Mouse (Mus musculus): Measurements from ENCODE around the gene D430041D05Rik.

Gene D430041D05Rik

DNA sequence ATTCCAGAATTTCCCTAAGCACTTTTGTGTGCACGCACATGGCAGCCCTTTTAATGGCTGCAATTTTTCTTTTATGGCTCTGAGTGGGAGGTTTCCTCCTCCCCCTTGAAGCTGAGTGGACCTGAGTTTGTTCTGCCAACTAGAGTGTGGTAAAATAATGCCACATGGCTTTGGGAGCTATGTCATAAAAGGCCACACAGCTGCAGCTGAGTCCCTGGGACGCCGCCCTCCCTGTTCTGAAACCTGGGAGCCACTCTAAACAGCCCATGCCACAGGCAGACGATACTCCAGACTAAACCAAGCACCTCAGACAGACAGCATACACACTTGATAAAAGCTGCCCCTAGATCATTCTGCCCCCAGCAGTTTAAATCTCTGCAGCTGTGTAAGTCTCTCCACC is 143.8 kb downstream of the D430041D05Rik start:
- no peak for DNase-seq (ENCODE audit: low spot score)

DNA sequence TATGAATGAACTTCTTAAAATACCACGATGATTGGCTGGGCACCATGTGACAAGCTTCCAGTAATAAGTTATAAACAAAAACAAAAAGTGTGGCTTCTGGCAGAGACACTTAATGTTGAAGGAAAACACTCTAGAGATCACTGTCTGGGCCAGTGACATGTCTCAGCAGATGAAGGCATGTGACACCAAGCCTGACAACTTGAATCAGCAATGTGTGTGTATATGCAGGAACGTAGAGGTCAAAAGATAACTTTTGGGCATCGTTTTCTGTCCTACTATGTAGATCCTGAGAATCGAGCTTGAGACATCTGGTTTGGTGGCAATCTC is 149.1 kb downstream of the D430041D05Rik start:
- DNase-seq (ENCODE audit: low spot score) = no peak

DNA sequence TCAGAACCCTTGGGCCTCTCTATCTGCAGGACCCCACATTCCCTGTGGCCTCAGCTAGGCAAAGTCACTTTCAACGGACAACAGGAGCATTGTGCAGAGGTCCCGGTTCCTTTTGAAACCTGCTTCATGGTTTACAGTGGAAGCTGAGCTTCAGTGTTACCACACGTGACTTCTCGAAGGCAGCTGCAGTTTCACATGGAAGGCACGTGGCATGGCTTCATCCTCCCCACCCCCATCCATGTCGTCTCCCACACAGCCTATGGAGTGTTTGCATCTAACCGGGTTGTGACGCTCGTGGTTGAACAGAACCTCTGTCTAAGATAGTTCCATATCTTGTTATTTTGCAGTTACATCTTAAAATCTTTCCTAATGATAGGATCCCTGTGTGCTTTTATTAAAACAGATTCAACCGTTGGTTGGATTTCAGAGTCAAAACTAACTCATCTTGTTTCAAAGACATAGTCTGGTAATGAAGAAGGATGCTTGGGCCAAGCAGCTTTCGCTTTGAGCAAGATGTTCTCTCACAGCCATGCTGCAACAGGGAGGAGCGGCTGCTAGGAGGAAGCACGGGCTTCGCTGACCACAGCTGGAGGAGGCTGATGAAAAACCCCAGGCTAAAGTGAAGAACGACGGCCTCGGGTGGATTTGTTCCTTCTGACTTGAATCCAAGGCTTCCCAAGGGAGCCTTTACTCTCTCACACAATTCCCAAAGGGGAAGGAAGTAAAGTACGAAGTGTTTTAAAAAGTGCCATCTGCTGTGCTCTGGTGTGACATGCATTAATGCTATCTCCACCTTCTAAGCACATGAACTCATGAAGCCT is 149.7 kb downstream of the D430041D05Rik start:
- DNase-seq (ENCODE audit: low spot score) = no peak

DNA sequence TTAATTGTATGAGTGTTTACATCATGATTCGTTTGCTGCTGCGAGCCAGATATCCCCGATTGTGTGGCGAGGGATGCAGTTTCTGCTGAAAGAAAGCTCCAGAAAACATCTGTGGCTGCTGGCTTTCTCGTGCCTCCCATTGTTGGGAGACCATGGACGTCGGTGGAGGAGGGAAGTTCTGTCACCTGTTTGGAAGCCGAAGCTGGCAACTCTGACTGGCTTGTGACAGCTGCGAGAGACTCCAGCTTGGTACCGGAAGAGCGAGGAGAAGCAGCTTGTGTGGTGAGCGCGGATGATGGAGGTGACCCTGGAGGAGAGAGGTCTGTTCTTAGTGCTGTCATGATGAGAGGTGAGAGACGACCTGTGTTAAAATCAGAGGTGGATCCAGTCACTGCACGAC is 154.2 kb downstream of the D430041D05Rik start:
- no peak for DNase-seq (ENCODE audit: low spot score)

DNA sequence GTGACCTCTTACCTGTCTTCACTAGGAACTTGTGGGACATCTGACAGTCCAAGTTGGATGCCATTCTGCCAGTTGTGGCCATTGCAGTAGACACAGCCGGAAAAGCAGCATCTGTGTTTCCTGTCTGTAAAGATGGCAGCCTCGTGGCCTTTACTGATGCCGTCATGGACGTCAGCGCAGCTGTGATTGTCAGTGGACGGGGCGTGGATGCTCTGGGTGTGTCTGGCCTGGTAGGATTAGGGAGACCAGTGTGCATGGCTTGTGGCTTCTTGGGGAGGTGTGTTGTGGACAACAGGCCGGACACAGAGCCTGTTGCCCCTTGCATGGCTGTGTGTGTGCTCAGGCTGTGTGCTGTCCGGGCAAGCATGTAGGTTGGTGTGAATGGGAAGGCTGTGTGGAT is 155.9 kb downstream of the D430041D05Rik start:
- no peak for DNase-seq (ENCODE audit: low spot score)

DNA sequence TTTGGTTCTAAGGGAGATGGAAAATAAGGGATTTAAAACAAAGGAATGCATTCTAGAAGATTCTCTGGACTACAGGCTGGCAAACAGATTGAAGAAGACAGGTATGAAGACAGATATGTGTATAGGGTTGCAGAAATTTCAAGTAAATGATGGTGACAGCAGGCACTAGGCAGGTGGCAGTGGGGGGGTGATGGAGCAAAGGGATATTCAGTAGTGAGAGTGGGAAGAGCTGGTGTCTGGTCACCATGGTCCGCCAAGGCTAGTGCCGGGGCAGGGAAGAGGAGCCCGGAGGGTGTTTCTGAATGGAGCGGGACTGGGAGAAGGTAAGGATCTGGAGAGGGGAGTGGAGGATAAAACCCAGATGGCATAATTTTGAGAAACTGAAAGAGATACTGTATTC is 157.5 kb downstream of the D430041D05Rik start:
- no peak for DNase-seq (ENCODE audit: low spot score)

DNA sequence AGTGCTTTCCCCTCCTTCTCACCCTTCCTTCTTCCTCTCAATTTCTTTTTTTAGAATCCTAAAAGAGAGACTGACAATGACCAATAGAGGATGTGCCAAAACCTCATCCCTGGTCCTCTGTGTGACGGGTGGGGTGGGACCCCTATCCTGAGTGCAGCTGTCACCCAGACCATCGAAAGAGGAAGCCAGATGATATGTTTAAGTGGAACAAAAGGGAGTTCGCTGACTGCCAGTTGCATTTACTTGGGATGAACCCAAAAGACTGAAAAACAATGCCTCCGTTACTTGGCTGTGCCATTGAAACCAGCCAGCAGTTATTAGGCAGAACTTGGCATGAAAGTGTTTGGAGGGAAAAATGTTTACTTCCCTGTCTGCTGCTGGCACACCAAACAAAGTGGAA is 159.2 kb downstream of the D430041D05Rik start:
- no peak for DNase-seq (ENCODE audit: low spot score)

DNA sequence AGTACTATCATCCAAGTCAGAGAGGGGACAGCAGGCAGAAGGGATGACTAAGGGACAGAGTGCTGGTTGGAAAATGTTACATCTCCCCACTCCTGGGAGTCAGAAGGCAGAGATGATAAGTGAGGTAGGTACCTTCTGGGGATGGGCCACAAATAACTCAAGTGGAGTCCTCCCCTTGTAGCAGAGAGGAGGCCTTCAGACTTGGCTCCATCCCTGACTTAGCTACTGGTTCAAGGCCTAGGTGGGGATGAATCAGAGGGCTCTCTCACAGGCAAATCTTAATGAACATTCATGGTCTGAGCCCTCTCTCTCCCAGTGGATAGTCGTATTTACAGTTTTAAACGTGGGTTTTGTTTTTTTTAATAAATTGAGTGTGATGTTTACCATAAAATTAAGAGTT is 161.0 kb downstream of the D430041D05Rik start:
- no peak for DNase-seq (ENCODE audit: low spot score)

DNA sequence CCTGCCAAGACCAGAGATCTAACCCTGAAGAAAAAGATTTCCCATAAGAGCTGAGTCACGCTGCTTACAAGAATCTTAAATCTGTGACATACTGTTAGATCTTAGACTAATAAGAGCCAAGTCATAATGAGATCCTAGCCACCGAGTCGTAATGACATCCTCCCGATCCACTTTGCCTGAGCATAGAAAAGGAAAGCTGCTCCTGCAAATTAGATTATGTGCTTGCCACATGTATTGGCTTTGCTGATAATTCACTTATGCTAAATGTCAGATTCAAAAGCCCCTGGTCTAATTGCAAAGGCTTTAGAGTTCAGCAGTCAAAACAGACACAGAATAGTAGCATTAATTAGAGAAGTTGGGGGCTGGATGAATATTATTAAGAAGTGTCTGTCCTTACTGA is 164.0 kb downstream of the D430041D05Rik start:
- DNase-seq (ENCODE audit: low spot score) = no peak

DNA sequence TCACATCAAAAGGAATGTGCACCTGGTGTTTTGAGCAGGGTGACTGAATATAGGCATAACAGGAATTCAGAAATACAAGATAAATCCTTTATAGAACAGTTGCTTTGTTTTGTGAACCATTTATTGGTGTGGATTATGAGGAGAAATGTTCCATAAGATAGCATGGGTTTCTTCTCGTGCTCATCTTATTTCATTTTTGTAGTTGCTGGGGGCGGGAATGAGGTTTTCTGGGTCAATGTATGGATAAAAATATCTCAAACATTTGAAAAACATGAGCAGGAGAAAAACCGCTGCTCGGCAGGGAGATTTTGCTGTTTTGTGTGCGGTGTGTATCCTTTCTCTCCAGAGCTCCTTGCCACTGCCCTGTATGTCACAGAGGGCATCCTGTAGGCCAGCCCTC is 168.8 kb downstream of the D430041D05Rik start:
- DNase-seq (ENCODE audit: low spot score) = no peak

DNA sequence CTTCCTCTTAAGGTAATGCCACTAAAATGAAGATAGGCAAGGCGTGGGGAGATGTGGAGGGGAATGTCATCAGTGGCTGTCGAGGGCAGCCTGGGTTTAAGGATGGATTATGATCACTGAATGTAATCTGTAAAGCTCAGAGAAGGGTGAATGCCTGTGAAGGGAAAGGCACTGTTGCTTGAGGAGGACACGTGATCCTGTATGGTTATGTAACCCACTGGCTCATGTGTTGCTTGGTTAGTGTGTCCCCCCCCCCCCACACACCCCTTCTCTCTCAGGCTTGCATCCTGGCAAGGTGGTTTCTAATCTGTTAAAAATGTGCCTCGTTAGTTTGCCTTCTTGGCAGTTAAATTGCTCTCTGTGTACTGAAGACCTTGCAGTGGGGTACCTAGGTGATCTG is 173.7 kb downstream of the D430041D05Rik start:
- DNase-seq (ENCODE audit: low spot score) = no peak

DNA sequence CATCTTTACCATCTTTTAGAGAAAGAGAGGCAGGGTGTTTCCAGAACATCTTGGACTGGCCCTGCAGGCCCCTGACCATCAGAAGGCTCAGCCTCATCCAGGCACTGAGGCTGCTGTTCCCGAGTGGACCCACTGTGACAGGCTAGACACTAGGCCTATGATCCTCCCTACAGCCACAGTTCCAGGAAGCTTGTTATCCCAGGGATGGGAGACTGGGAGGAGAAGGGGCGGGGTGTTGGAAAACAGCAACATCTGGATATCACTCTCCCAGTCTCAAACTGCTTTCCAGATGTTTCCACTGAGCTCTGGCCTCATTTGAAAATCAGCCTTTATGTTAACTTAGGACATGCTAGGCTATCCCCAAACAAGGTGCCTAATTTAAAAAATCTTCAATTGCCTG is 180.4 kb downstream of the D430041D05Rik start:
- no peak for DNase-seq (ENCODE audit: low spot score)

DNA sequence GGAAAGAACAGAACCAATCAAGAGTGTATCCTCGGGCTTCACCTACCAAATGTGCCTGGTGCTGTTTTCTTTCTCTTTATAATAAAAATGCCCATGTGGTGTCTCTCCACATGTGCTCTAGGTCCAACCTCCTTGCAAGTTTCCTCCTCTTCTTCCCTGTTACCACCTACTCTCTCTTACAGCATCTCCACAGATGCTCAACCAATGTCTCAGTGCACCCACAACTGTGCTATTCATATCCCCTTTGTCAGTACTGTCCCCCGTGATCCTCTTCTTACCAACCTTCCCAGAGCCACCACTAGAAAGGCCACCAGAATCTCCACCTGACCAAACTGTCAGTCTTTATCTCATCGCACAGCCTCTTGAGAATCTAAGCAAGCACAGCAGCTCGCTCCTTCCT is 184.8 kb downstream of the D430041D05Rik start:
- no peak for DNase-seq (ENCODE audit: low spot score)

DNA sequence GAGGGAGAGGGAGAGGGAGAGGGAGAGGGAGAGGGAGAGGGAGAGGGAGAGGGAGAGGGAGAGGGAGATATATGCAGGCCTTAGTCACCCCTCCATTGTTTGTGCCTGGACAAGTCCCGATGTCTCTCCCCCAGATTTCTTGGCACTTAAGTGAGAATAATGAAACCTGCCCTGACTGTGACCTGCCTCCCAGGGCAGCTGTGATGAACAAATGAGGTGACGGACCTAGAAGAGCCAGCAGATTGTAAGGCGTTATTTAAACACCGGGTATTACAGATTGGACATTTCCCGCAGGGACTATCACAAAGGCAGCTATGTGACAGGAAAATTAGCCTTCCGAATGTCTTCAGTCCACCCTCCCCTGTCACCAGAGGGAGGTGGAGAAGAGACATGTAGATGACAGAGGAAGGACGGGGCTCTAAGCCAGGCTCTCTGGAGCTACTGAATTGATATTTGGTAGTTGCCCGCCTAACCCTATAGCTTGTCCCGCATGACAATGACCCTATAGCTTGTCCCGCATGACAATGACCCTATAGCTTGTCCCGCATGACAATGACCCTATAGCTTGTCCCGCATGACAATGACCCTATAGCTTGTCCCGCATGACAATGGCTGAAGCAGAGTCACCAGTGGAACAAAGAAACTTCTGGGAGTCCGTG is 191.0 kb downstream of the D430041D05Rik start:
- no peak for DNase-seq (ENCODE audit: low spot score)

DNA sequence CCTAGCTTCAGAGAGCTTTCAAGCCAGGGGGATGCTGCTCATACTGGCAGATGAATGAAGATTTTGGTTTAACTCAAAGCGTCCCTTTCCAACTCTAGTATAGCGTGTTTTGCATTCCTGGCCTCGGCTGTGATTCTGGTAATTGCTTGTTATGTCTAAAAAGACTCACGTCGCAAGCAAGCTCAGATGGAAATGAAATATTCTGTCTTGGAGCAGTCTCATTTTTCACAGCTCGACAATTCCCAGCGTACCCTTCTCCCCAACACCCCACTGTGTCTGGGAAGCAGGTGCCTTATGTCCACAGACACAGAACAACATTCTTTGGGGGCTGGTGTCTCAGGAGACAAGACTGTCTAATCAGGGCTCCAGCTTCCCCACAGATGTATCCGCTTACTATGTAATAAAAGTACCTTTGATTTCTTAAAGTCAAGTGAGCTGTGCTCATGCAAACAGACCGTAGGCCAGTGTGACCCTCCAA is 192.2 kb downstream of the D430041D05Rik start:
- DNase-seq (ENCODE audit: low spot score) = no peak

DNA sequence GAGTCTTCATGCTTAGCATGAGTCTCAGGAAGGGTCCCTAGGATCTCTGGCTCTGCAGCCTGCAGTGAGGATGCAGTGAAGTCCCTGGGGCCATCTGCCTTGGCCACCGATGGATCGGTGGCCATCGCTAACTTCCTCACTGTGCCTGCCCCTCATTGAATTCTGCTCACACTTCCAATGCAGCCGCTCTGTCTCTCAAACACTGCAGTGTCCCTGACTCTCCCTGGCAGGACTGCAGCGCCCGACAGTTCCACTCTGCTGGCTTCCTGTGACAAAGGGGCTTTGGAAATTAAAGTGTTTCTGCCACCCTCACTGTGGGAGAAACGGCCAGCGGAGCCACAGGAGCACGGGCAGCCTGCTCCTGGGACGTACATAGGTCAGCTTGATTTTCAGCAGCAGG is 192.7 kb downstream of the D430041D05Rik start:
- no peak for DNase-seq (ENCODE audit: low spot score)

DNA sequence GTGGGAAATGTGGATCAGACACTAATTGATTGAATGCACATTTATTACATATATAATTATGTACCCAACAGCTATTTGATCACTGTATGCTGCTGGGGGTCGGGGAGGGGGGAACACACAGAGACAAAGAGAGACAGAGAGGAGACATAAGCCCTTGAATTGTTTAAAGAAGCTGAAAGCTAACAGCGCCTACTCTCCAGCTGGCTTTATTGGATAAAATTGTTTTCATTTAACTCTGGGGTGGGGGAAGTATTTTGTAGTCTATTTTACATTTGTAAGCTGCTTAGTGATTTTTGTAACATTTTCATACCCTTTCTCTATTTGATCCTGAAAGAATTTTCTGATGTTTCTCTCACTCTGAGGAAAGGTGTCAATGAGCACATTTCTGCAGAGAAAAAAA is 201.4 kb downstream of the D430041D05Rik start:
- DNase-seq (ENCODE audit: low spot score) = no peak

DNA sequence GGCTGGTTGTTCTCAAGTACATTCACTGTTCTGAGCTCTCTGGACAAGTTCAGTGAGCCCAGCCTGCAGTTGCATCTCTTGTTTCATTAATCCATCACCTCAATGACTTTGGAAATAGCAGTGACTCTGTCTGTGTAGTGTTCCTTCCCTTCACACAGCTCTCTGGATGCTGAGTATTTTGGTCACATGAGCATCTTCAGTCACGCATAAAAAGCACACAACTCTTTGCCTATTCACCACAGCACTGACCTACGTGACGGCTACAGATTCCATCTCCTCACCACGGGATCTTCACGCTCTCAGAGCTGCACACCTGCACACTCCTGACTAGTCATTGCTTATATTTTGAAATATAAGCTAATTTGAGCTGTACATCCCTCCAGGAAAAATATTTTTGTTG is 202.4 kb downstream of the D430041D05Rik start:
- DNase-seq (ENCODE audit: low spot score) = no peak

DNA sequence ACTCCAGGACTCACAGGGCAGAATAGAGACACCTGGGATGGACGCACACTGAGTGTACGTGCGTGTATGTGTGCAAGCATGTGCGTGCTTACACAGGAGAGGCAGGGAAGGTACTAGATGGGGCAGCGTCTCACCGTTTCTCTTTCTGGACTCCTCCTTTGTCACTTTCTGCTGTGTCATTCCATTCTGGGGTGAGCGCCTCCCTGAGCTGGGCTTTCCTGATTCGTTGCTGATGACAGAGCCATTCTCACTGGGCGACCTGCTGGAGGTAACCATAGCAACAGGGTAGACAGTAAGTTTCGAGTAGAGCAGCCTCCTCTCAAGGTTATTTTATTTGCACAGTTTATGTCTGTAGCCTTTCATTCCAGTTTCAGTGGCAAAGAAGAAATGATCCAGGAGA is 202.9 kb downstream of the D430041D05Rik start:
- DNase-seq (ENCODE audit: low spot score) = no peak

DNA sequence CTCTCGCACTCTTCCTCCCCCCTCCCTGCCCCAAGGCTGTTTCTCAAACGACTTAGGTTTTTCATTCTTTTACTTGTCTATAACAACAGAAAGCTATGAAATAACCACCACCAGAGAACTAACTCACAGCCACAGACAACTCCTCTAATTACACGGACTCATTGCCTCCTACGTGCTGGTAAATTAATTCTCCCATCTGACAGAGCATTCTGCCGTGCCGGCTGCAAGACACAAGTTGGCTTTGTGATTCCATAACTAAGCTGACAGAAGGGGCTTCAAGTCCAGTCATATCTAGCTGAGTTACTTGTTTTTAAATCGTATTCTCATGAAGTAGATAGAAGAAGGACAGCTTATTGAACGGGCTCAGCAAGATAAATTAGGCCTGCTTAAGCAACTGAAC is 205.2 kb downstream of the D430041D05Rik start:
- DNase-seq (ENCODE audit: low spot score) = no peak

DNA sequence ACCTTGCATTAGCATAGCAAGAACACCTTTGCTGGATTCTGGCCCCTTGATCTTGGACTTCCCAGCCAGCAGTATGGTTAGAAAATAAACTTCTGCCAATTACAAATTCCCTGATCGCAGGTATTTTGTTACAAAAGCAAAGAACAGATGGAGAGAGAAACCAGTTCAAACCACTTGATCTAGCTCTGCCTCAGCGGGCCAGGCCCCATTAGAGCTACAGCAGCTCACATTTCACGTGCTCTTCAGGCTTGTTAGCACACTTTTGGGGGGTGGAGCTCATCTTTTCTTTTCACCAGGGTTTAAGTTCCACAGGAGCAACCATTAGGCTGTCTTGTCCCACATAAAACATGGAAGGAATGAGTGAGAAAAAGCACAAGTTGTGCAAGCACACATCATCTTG is 210.6 kb downstream of the D430041D05Rik start:
- DNase-seq (ENCODE audit: low spot score) = no peak

DNA sequence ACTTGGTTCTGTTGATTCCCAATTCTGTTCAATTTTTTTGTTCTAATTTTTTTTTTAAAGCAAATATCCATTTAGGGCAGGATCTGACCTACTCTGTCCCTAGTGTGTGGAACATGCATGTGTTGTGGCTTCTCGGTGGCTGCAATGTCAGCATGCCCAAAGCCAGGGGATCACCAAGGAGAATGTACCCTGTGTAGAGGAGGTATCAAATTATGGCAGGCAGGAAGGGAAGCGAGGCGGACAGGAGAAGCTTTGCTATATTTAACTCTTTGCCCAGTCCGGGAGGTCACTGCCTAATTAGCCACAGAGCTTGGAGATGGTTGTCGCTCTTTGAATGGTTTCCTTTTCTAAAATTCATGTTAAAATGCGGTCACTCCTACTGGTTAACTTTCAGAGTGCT is 212.6 kb downstream of the D430041D05Rik start:
- no peak for DNase-seq (ENCODE audit: low spot score)

DNA sequence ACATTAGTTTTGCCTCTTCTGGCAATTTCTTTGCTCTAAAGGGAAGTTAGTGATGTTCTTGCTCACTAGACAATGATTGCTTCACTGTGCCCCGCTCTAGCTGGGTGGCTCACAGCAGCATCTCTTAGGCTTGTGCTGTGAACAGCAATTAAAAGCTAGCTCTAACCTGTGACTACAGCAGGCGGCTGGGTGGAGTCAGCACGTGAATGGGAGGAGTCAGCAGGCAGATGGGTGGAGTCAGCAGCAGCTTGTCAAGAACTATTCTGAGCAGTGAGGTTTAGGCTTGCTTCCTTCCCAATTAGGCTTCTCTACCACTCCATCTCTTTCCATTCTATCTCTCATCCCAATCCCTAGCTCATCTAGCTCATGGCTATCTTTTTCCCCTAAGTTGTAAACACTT is 213.5 kb downstream of the D430041D05Rik start:
- DNase-seq (ENCODE audit: low spot score) = no peak
